Mouse (Mus musculus): ENCODE results near the gene C2cd3. TPM values are rescaled to one million over a fixed set of nuclear protein-coding genes. Genes with fewer than 3 reads are reported as not detected.

C2cd3 gene
- total RNA-seq (2021): 10 to 100 TPM; 25.3 to 28.8 TPM
- long read RNA-seq, experiment 1, full-length matches to known transcripts: 9 of 16 reads
- long read RNA-seq, experiment 1, partial matches to known transcripts: 5 of 16 reads
- long read RNA-seq, experiment 1, other reads (novel, unspliced or antisense): 2 of 16 reads
- long read RNA-seq, experiment 2, full-length matches to known transcripts: 7 of 17 reads
- long read RNA-seq, experiment 2, partial matches to known transcripts: 4 of 17 reads
- long read RNA-seq, experiment 2, other reads (novel, unspliced or antisense): 6 of 17 reads

- TF ChIP-seq CTCF (IDR thresholded peaks at IDR 0.05): peak; percentile 50
- intact Hi-C loops (cut with DNase I): loop anchor here (10.0 kb wide), 1 partner anchor 233 kb away; the partner anchor contains the start of genes Mrpl48 and Rab6a
- H3K27ac ChIP-seq: peak within 1 kb of the TSS; percentile 93
- DNase-seq (ENCODE audit: extremely low spot score in 1 of 2, low spot score in 2 of 2): peak; percentile 98
- peak within 1 kb of the TSS; percentile 96 for H3K4me3 ChIP-seq
These were observed at the start of gene C2cd3, which contains the start of gene Ppme1 for GRCm38 (mm10) chr7:100371495-100372451. Gene C2cd3 (plus strand): TSS chr7:100372233. Gene Ppme1 (minus strand): TSS chr7:100372307.

- intact Hi-C loops (cut with DNase I): no loop called here
- DNase-seq (ENCODE audit: extremely low spot score in 1 of 2, low spot score in 2 of 2): no peak
- Histone ChIP-seq H3K27ac (no peak overlapping the region), H3K4me3 (no peak overlapping the region)
- TF ChIP-seq CTCF (IDR thresholded peaks at IDR 0.05): no peak
These were observed 48.3 kb upstream of the C2cd3 start for GRCm38 (mm10) chr7:100323721-100324120.

- TF ChIP-seq CTCF (IDR thresholded peaks at IDR 0.05): peak; percentile 80
- Histone ChIP-seq H3K4me3 (no peak overlapping the region), H3K27ac (no peak overlapping the region)
- intact Hi-C loops (cut with DNase I): loop anchor here (1.0 kb wide), 1 partner anchor 45 kb away; no protein-coding TSS in a partner anchor
- peak; percentile 39 to 60 for DNase-seq (ENCODE audit: extremely low spot score in 1 of 2, low spot score in 2 of 2)
These were observed 46.6 kb upstream of the C2cd3 start for GRCm38 (mm10) chr7:100325482-100325881.

GRCm38 (mm10) chr7:100327514-100327913 lies 44.5 kb upstream of the C2cd3 start:
- no peak for TF ChIP-seq CTCF (IDR thresholded peaks at IDR 0.05)
- intact Hi-C loops (cut with DNase I): no loop called here
- no peak overlapping the region for H3K4me3 ChIP-seq
- DNase-seq (ENCODE audit: extremely low spot score in 1 of 2, low spot score in 2 of 2): no peak
- no peak overlapping the region for H3K27ac ChIP-seq

- Histone ChIP-seq H3K4me3 (no peak overlapping the region), H3K27ac (no peak overlapping the region)
- intact Hi-C loops (cut with DNase I): no loop called here
- TF ChIP-seq CTCF (IDR thresholded peaks at IDR 0.05): no peak
- DNase-seq (ENCODE audit: extremely low spot score in 1 of 2, low spot score in 2 of 2): no peak
These were observed 43.4 kb upstream of the C2cd3 start for GRCm38 (mm10) chr7:100328636-100329035.

GRCm38 (mm10) chr7:100331269-100331668 lies 40.8 kb upstream of the C2cd3 start:
- intact Hi-C loops (cut with DNase I): no loop called here
- Histone ChIP-seq H3K27ac (no peak overlapping the region), H3K4me3 (no peak overlapping the region)
- TF ChIP-seq CTCF (IDR thresholded peaks at IDR 0.05): no peak
- DNase-seq (ENCODE audit: extremely low spot score in 1 of 2, low spot score in 2 of 2): no peak

- no peak for TF ChIP-seq CTCF (IDR thresholded peaks at IDR 0.05)
- intact Hi-C loops (cut with DNase I): no loop called here
- Histone ChIP-seq H3K4me3 (no peak overlapping the region), H3K27ac (no peak overlapping the region)
- no peak for DNase-seq (ENCODE audit: extremely low spot score in 1 of 2, low spot score in 2 of 2)
These were observed 36.1 kb upstream of the C2cd3 start for GRCm38 (mm10) chr7:100335921-100336320.

- no peak for DNase-seq (ENCODE audit: extremely low spot score in 1 of 2, low spot score in 2 of 2)
- intact Hi-C loops (cut with DNase I): no loop called here
- Histone ChIP-seq H3K4me3 (no peak overlapping the region), H3K27ac (no peak overlapping the region)
- no peak for TF ChIP-seq CTCF (IDR thresholded peaks at IDR 0.05)
These were observed 17.0 kb upstream of the C2cd3 start for GRCm38 (mm10) chr7:100354984-100355383.

GRCm38 (mm10) chr7:100356324-100356723 lies 15.7 kb upstream of the C2cd3 start:
- Histone ChIP-seq H3K27ac (no peak overlapping the region), H3K4me3 (no peak overlapping the region)
- DNase-seq (ENCODE audit: extremely low spot score in 1 of 2, low spot score in 2 of 2): no peak
- intact Hi-C loops (cut with DNase I): no loop called here
- TF ChIP-seq CTCF (IDR thresholded peaks at IDR 0.05): no peak

- DNase-seq (ENCODE audit: extremely low spot score in 1 of 2, low spot score in 2 of 2): no peak
- TF ChIP-seq CTCF (IDR thresholded peaks at IDR 0.05): no peak
- intact Hi-C loops (cut with DNase I): no loop called here
- Histone ChIP-seq H3K27ac (no peak overlapping the region), H3K4me3 (no peak overlapping the region)
These were observed 15.3 kb upstream of the C2cd3 start for GRCm38 (mm10) chr7:100356768-100357167.

GRCm38 (mm10) chr7:100357856-100358255 lies 14.2 kb upstream of the C2cd3 start:
- Histone ChIP-seq H3K4me3 (no peak overlapping the region), H3K27ac (no peak overlapping the region)
- DNase-seq (ENCODE audit: extremely low spot score in 1 of 2, low spot score in 2 of 2): no peak
- intact Hi-C loops (cut with DNase I): no loop called here
- no peak for TF ChIP-seq CTCF (IDR thresholded peaks at IDR 0.05)

- intact Hi-C loops (cut with DNase I): no loop called here
- no peak overlapping the region for H3K4me3 ChIP-seq
- no peak for TF ChIP-seq CTCF (IDR thresholded peaks at IDR 0.05)
- DNase-seq (ENCODE audit: extremely low spot score in 1 of 2, low spot score in 2 of 2): no peak
- peak overlapping the region; percentile 71 for H3K27ac ChIP-seq
These were observed 8.9 kb upstream of the C2cd3 start for GRCm38 (mm10) chr7:100363162-100363561.

Measured in left cerebral cortex, adult 2 months (tissue).